Mouse (Mus musculus) C2C12 (cell line): ENCODE measurements around the gene Neurl1b.

ENCODE experiments used
- CEBPB ChIP-seq: IDR thresholded peaks from one replicate; pipeline ENCODE4 v1.6.1; 2011; ENCODE audit warnings: low read depth, mild to moderate bottlenecking, control low read depth, moderate library complexity
- CTCF ChIP-seq: IDR thresholded peaks from one replicate; pipeline ENCODE4 v1.5.1; 2011; ENCODE audit not compliant: control insufficient read depth, insufficient read depth, insufficient read length
- MAX ChIP-seq: IDR thresholded peaks from one replicate; pipeline ENCODE4 v1.6.1; 2011; ENCODE audit warnings: mild to moderate bottlenecking, control low read depth
- MYOD1 ChIP-seq: IDR thresholded peaks from one replicate; pipeline ENCODE4 v1.6.1; 2011; ENCODE audit warnings: low read depth; ENCODE audit not compliant: control insufficient read depth, insufficient read length
- MYOG ChIP-seq: IDR thresholded peaks from one replicate; pipeline ENCODE4 v1.6.1; 2011; ENCODE audit not compliant: control insufficient read depth, insufficient read length; ENCODE audit errors: extremely low read depth
- USF1 ChIP-seq: IDR thresholded peaks from one replicate; pipeline ENCODE4 v1.6.1; 2011; ENCODE audit warnings: low read depth, mild to moderate bottlenecking, control low read depth, moderate library complexity

- TF ChIP-seq MYOD1 (no peak), CEBPB (no peak), CTCF (no peak), USF1 (no peak), MAX (no peak), MYOG (no peak)
These were observed 72.6 kb downstream of the Neurl1b start for GRCm38 (mm10) chr17:26487266-26487665.
